Mouse (Mus musculus) brain, embryonic 14.5 days (tissue): ENCODE data around the gene Igf1r.

Experiments
- CTCF ChIP-seq: fragments of 200-500 bp; IDR thresholded peaks from 2 replicates; pipeline ENCODE4 v1.5.1; 2012; ENCODE audit warnings: inconsistent platforms, mild to moderate bottlenecking, moderate library complexity, borderline replicate concordance; ENCODE audit not compliant: insufficient read depth, insufficient read length; ENCODE audit errors: extremely low read depth
- POLR2A ChIP-seq: fragments of 200-500 bp; IDR thresholded peaks from 2 replicates; pipeline ENCODE4 v1.6.1; 2012; ENCODE audit warnings: mild to moderate bottlenecking, inconsistent platforms, borderline replicate concordance; ENCODE audit not compliant: poor library complexity, insufficient read depth, insufficient read length, severe bottlenecking; ENCODE audit errors: extremely low read depth

- no peak for TF ChIP-seq CTCF
- TF ChIP-seq POLR2A, result no peak
Measured at GRCm38 (mm10) chr7:68151892-68152291, 199.3 kb downstream of the Igf1r start.
